In genomic region chr9:41961274-41961673, GRCm38 (mm10) we compare ENCODE assay signal across 13 mouse cellular contexts.
"Had no signal": no experiment of that assay in that cellular context is flagged by ENCODE, and none has a peak within 500 bp of the region (broad histone marks: within the 10 kb centered on the region; RNA-seq: fewer than 3 reads in every experiment).

No protein-coding gene starts in this region.

- H3K4me1 ChIP-seq: liver, embryonic 13.5 days had no signal

- H3K9ac ChIP-seq: liver, embryonic 13.5 days had no signal

- H3K9me3 ChIP-seq: liver, embryonic 13.5 days had no signal

- H3K27ac ChIP-seq: kidney, postnatal 0 days; layer of hippocampus, adult 2 months; left cerebral cortex, adult 2 months; liver, embryonic 13.5 days had no signal

- H3K4me2 ChIP-seq: liver, embryonic 13.5 days; midbrain, embryonic 11.5 days had no signal

- H3K4me3 ChIP-seq: layer of hippocampus, adult 2 months; left cerebral cortex, adult 2 months; liver, embryonic 13.5 days had no signal

- DNase-seq: kidney, postnatal 25 days; layer of hippocampus, postnatal 36 days; liver, embryonic 13.5 days; lung, adult 2 months; lung, postnatal 14 days; lung, postnatal 4 days; midbrain, embryonic 14.5 days; thymus, adult 18-20 months; thymus, postnatal 36 days had no signal

- H3K27me3 ChIP-seq: liver, embryonic 13.5 days had no signal

- H3K36me3 ChIP-seq: liver, embryonic 13.5 days had no signal
